Mouse (Mus musculus) hindbrain, embryonic 14.5 days (tissue): ENCODE data around the gene 2210016F16Rik. TPM values are rescaled to one million over a fixed set of nuclear protein-coding genes. Genes with fewer than 3 reads are reported as not detected.
A peak's percentile ranks its signal among the peaks of the same experiment; 100 is the strongest.

Experiments
- microRNA counts: library from miRNA; unstranded; fragments of <30 nt; microRNA quantifications from one replicate; lab custom pipeline; 2016
- microRNA-seq: library from miRNA; unstranded; fragments of <30 nt; microRNA quantifications from one replicate; pipeline ENCODE4, GENCODE M21; 2016
- polyA plus RNA-seq: library from polyadenylated mRNA; unstranded; fragments of >200 nt; fragmentation: Nextera tagmentation; extraction: Ambion mirVana; gene quantifications from 2 replicates; pipeline ENCODE4 v1.2.1, GENCODE M21; 2014

Gene 2210016F16Rik
- polyA plus RNA-seq, 1 experiment from 2014 or later = 26.3 TPM

MicroRNAs encoded within 50 kb of the gene (microRNA counts, 519-probe panel; counts per million panel counts)
- microRNA mmu-miR-7a (lab: Ali Mortazavi, UCI) = 4,119 counts per million, percentile 30 among the panel's probes with 10 or more counts

Small RNA genes within 50 kb of the gene (microRNA-seq; reads per million reads assigned to microRNA genes)
- gene Mir7-1 = 418 reads per million, percentile 70 among the genes with 10 or more reads in this experiment

Other genes with a start within 250 kb of the 2210016F16Rik start
- gene Idnk, start 227.6 kb downstream of the 2210016F16Rik start, polyA plus RNA-seq = 53.4 and 63.2 TPM in 2 replicates
- 120 and 149 TPM in 2 replicates for gene Ubqln1, start 169.6 kb downstream of the 2210016F16Rik start, polyA plus RNA-seq
- gene Gkap1, start 109.5 kb downstream of the 2210016F16Rik start, polyA plus RNA-seq = 25.6 and 29.9 TPM in 2 replicates
- gene Kif27, start 26.1 kb downstream of the 2210016F16Rik start, polyA plus RNA-seq = 2.7 and 3.1 TPM in 2 replicates
- gene Rmi1, start 17.0 kb upstream of the 2210016F16Rik start, polyA plus RNA-seq = 24.3 and 24.9 TPM in 2 replicates
- gene Hnrnpk, start 18.1 kb upstream of the 2210016F16Rik start, polyA plus RNA-seq = 1,306 and 1,409 TPM in 2 replicates
- gene Slc28a3, start 225.7 kb upstream of the 2210016F16Rik start, polyA plus RNA-seq = not detected in 2 replicates